9 mouse cellular contexts compared by ENCODE assay signal in genomic region chr14:16200969-16201638, GRCm38 (mm10). TPM values are rescaled to one million over a fixed set of nuclear protein-coding genes. Genes with fewer than 3 reads are reported as not detected.
A peak's percentile ranks its signal among the peaks of the same experiment; 100 is the strongest.
DNase-seq lines count a peak whose midpoint lies in the region; ATAC-seq and TF ChIP-seq lines count a peak whose summit lies in the region.
"Had no signal": no experiment of that assay in that cellular context is flagged by ENCODE, and none has a peak within 500 bp of the region (broad histone marks: within the 10 kb centered on the region; RNA-seq: fewer than 3 reads in every experiment).

No protein-coding gene starts in this region.

- peak; percentile 25 for DNase-seq in liver, postnatal 0 days
- peak; percentile 74 to 77 for DNase-seq in cerebellum, postnatal 25 days
- DNase-seq in hindbrain, embryonic 11.5 days (ENCODE audit: low spot score), result peak; percentile 85
- DNase-seq in layer of hippocampus, adult 9-11 months, result peak; percentile 74
- peak; percentile 97 for DNase-seq in midbrain, postnatal 0 days (ENCODE audit: low spot score)
- DNase-seq in urinary bladder, postnatal 36 days (ENCODE audit: low spot score in 2 of 2), result no peak
- no peak for DNase-seq in yolk sac, embryonic 10.5 days (ENCODE audit: low spot score)

- no peak overlapping the region for H3K4me2 ChIP-seq in liver, postnatal 0 days (ENCODE audit: low read depth, low read length)
- H3K4me2 ChIP-seq in liver, embryonic 12.5 days, result no peak overlapping the region
- peak overlapping the region; percentile 0; the same call in 1 of the 2 replicates for H3K4me2 ChIP-seq in hindbrain, embryonic 11.5 days (replicated peaks; ENCODE audit: low read depth, low read length)
- peak overlapping the region; percentile 16; the same call in 1 of the 2 replicates for H3K4me2 ChIP-seq in midbrain, postnatal 0 days (ENCODE audit: low read depth, low read length, poor library complexity, severe bottlenecking)
- H3K4me2 ChIP-seq: liver, embryonic 15.5 days had no signal

- 43% methylated on average over 8 of the region's 8 CpGs for WGBS in liver, postnatal 0 days (ENCODE audit: insufficient replicate concordance)
- 47% methylated on average over 8 of the region's 8 CpGs for WGBS in liver, embryonic 12.5 days (ENCODE audit: insufficient replicate concordance)
- WGBS in hindbrain, embryonic 11.5 days, result 26% methylated on average over 8 of the region's 8 CpGs
- 9% methylated on average over 8 of the region's 8 CpGs for WGBS in midbrain, postnatal 0 days

- H3K27me3 ChIP-seq in liver, postnatal 0 days (ENCODE audit: insufficient read depth, low read length), result no peaks in the 10 kb centered on the region
- H3K27me3 ChIP-seq in liver, embryonic 12.5 days (replicated peaks), result no peaks in the 10 kb centered on the region
- H3K27me3 ChIP-seq in hindbrain, embryonic 11.5 days (ENCODE audit: control insufficient read depth, insufficient read depth, low read length), result no peaks in the 10 kb centered on the region
- no peaks in the 10 kb centered on the region for H3K27me3 ChIP-seq in midbrain, postnatal 0 days (ENCODE audit: insufficient read depth, low read length)
- H3K27me3 ChIP-seq: liver, embryonic 15.5 days had no signal

- H3K4me3 ChIP-seq in liver, postnatal 0 days (ENCODE audit: low read depth, low read length), result no peak overlapping the region
- H3K4me3 ChIP-seq in liver, embryonic 12.5 days, result no peak overlapping the region
- H3K4me3 ChIP-seq in hindbrain, embryonic 11.5 days (ENCODE audit: low read depth, low read length), result no peak overlapping the region
- H3K4me3 ChIP-seq in midbrain, postnatal 0 days (ENCODE audit: low read depth, low read length), result no peak overlapping the region
- H3K4me3 ChIP-seq: liver, embryonic 15.5 days had no signal

- no peak overlapping the region for H3K9ac ChIP-seq in liver, postnatal 0 days (replicated peaks)
- no peak overlapping the region for H3K9ac ChIP-seq in liver, embryonic 12.5 days
- H3K9ac ChIP-seq in hindbrain, embryonic 11.5 days (ENCODE audit: low read depth, low read length), result no peak overlapping the region
- H3K9ac ChIP-seq in midbrain, postnatal 0 days (replicated peaks; ENCODE audit: low read length, poor library complexity, severe bottlenecking), result no peak overlapping the region
- H3K9ac ChIP-seq: liver, embryonic 15.5 days had no signal

- no peak overlapping the region for H3K27ac ChIP-seq in liver, postnatal 0 days (ENCODE audit: low read depth)
- no peak overlapping the region for H3K27ac ChIP-seq in liver, embryonic 12.5 days
- peak overlapping the region; percentile 58; the same call in 1 of the 2 replicates for H3K27ac ChIP-seq in hindbrain, embryonic 11.5 days (ENCODE audit: low read depth, low read length)
- H3K27ac ChIP-seq in midbrain, postnatal 0 days (ENCODE audit: low read depth, low read length), result no peak overlapping the region
- H3K27ac ChIP-seq: liver, embryonic 15.5 days had no signal

- TF ChIP-seq EP300 in liver, postnatal 0 days (IDR thresholded peaks at IDR 0.05; ENCODE audit: low read depth), result no peak

- no peak for ATAC-seq in liver, postnatal 0 days
- ATAC-seq in liver, embryonic 12.5 days, result no peak
- peak; percentile 94 for ATAC-seq in hindbrain, embryonic 11.5 days (ENCODE audit: low FRiP score)
- peak; percentile 85 for ATAC-seq in midbrain, postnatal 0 days (ENCODE audit: low FRiP score)

- H3K9me3 ChIP-seq in liver, postnatal 0 days (ENCODE audit: low read length), result no peaks in the 10 kb centered on the region
- no peaks in the 10 kb centered on the region for H3K9me3 ChIP-seq in liver, embryonic 12.5 days (replicated peaks)
- H3K9me3 ChIP-seq in hindbrain, embryonic 11.5 days (ENCODE audit: control insufficient read depth, low read length), result no peaks in the 10 kb centered on the region
- H3K9me3 ChIP-seq in midbrain, postnatal 0 days (ENCODE audit: low read length), result no peaks in the 10 kb centered on the region
- H3K9me3 ChIP-seq: liver, embryonic 15.5 days had no signal

- H3K36me3 ChIP-seq in liver, postnatal 0 days (replicated peaks; ENCODE audit: insufficient read depth, low read length), result no peaks in the 10 kb centered on the region
- H3K36me3 ChIP-seq in liver, embryonic 12.5 days, result no peaks in the 10 kb centered on the region
- H3K36me3 ChIP-seq in hindbrain, embryonic 11.5 days (ENCODE audit: control insufficient read depth, insufficient read depth, low read length), result no peaks in the 10 kb centered on the region
- no peaks in the 10 kb centered on the region for H3K36me3 ChIP-seq in midbrain, postnatal 0 days (ENCODE audit: insufficient read depth, low read length)
- H3K36me3 ChIP-seq: liver, embryonic 15.5 days had no signal

- no peaks in the 10 kb centered on the region for H3K4me1 ChIP-seq in liver, postnatal 0 days (ENCODE audit: insufficient read depth)
- no peaks in the 10 kb centered on the region for H3K4me1 ChIP-seq in liver, embryonic 12.5 days
- no peaks in the 10 kb centered on the region for H3K4me1 ChIP-seq in hindbrain, embryonic 11.5 days (replicated peaks; ENCODE audit: control insufficient read depth, insufficient read depth, low read length)
- H3K4me1 ChIP-seq in midbrain, postnatal 0 days (ENCODE audit: insufficient read depth, low read length), result no peaks in the 10 kb centered on the region
- H3K4me1 ChIP-seq: liver, embryonic 15.5 days had no signal

- no peak for TF ChIP-seq CTCF in liver, postnatal 0 days (IDR thresholded peaks at IDR 0.05; ENCODE audit: low read depth)
- no peak for TF ChIP-seq CTCF in midbrain, postnatal 0 days (IDR thresholded peaks at IDR 0.05)

RNA-seq across cellular contexts. Expression of gene Ngly1, which starts 48.0 kb away (rescaled TPM):
- 19.9 and 20.0 TPM in 2 replicates for polyA plus RNA-seq in liver, postnatal 0 days (2015; fragmentation: Nextera tagmentation; extraction: Ambion mirVana)
- polyA plus RNA-seq in liver, embryonic 12.5 days (2016; fragmentation: Nextera tagmentation; extraction: Ambion mirVana), result 22.0 and 23.0 TPM in 2 replicates
- 23.0 and 24.3 TPM in 2 replicates for polyA plus RNA-seq in hindbrain, embryonic 11.5 days (2014; fragmentation: Nextera tagmentation; extraction: Ambion mirVana)
- total RNA-seq in midbrain, postnatal 0 days (2014; rRNA removed), result 16.4 and 27.4 TPM in 2 replicates
- 23.7 and 23.8 TPM in 2 replicates for polyA plus RNA-seq in midbrain, postnatal 0 days (2015; fragmentation: Nextera tagmentation; extraction: Ambion mirVana)

RNA-seq across cellular contexts. Expression of gene Oxsm, which starts 48.5 kb away (rescaled TPM):
- 2.9 and 3.2 TPM in 2 replicates for polyA plus RNA-seq in liver, postnatal 0 days (2015; fragmentation: Nextera tagmentation; extraction: Ambion mirVana)
- 1.7 and 1.9 TPM in 2 replicates for polyA plus RNA-seq in liver, embryonic 12.5 days (2016; fragmentation: Nextera tagmentation; extraction: Ambion mirVana)
- polyA plus RNA-seq in hindbrain, embryonic 11.5 days (2014; fragmentation: Nextera tagmentation; extraction: Ambion mirVana), result 1.2 and 1.8 TPM in 2 replicates
- 5.0 and 5.5 TPM in 2 replicates for total RNA-seq in midbrain, postnatal 0 days (2014; rRNA removed)
- 1.3 TPM in 2 replicates for polyA plus RNA-seq in midbrain, postnatal 0 days (2015; fragmentation: Nextera tagmentation; extraction: Ambion mirVana)

Comparison
In these comparisons a context has a peak if more than half of its experiments do, and no peak if none do; other contexts are left out.
1. ATAC-seq: peak in hindbrain, embryonic 11.5 days (single experiment) and midbrain, postnatal 0 days (single experiment); none in liver, postnatal 0 days (single experiment) and liver, embryonic 12.5 days (single experiment).
2. DNase-seq: peak in liver, postnatal 0 days (single experiment), cerebellum, postnatal 25 days (2 of 2), hindbrain, embryonic 11.5 days (single experiment), layer of hippocampus, adult 9-11 months (single experiment) and midbrain, postnatal 0 days (single experiment); none in urinary bladder, postnatal 36 days (0 of 2) and yolk sac, embryonic 10.5 days (single experiment).
3. H3K4me2 ChIP-seq: peak in hindbrain, embryonic 11.5 days (single experiment) and midbrain, postnatal 0 days (single experiment); none in liver, postnatal 0 days (single experiment) and liver, embryonic 12.5 days (single experiment).